Mouse (Mus musculus): ENCODE results near the gene Crygb. TPM values are rescaled to one million over a fixed set of nuclear protein-coding genes. Genes with fewer than 3 reads are reported as not detected.
A peak's percentile ranks its signal among the peaks of the same experiment; 100 is the strongest.

Gene Crygb
- total RNA-seq (2014; fragmentation: Nextera tagmentation) (not detected in 2 replicates), total RNA-seq (2017) (not detected in 2 replicates)

DNA sequence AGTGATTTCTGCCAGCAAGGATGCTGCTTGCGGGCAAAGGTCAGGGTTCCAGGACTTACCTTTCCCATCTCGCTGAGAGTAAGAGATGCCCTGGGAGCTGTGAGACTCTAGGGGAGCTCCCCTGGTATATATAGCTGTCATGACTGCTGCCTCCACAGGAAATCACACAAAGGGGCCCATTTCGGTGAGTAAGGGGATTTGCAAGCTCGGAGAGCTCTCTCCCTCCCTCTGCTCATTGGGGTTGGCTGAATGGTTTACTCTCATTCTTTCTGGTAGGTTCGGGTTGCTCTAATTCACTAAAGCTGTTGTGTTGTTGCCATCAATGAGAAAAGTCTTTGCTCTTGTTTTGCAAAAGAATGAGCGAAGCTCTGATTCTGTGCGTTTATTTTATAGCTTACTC, at the start of gene Crygb:
Crygb (minus strand) TSS at position 101 of the 400 bp plus-strand sequence.
- ATAC-seq (replicated peaks; ENCODE audit: poor library complexity, severe bottlenecking): no peak

DNA sequence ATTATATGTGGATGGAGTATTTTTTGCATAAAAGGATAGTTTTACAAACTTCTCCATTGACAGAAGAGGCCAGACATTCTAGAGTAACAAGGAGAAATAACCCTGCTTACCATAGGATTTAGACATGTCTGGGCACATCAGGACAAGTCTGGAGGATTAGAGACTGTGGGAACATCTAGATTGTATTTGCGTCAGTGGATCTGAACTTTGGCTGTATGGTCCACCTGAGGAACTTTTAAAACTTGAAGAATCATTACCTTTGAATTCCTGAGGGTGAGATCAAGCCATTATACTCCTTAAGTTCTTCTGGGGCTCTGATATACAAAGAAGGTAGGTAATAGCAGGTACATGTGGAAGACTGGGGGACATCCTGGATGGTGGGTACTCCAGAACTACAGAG, 49.6 kb upstream of the Crygb start:
- ATAC-seq (replicated peaks; ENCODE audit: poor library complexity, severe bottlenecking): no peak

DNA sequence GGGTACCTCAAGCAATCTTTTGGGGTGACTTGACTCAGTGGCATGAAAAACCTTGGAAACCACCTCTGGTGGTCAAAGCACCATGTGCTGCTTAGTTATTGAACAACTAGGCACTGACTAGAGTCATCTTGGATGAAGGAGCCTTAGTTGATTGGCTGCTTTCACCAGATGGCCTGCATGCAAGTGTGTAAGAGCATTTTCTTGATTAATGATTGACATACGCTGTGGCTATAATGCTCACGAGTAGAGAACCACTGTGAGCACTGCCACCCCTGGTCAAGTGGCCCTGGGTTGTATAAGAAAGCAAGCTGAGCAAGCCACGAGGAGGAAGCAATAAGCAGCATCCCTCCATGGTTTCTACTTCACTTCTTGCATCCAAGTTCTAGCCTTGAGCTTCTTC, 48.1 kb upstream of the Crygb start:
- no peak for ATAC-seq (replicated peaks; ENCODE audit: poor library complexity, severe bottlenecking)

GRCm38 (mm10) chr1:65129634-65130180, 47.6 kb upstream of the Crygb start:
- ATAC-seq (replicated peaks; ENCODE audit: poor library complexity, severe bottlenecking): no peak

- ATAC-seq (replicated peaks; ENCODE audit: poor library complexity, severe bottlenecking): no peak
Measured at GRCm38 (mm10) chr1:65122574-65123372, 40.7 kb upstream of the Crygb start, which contains the start of gene D630023F18Rik. Gene D630023F18Rik, minus strand, starts transcription at chr1:65123214.

- peak; percentile 65 for ATAC-seq (replicated peaks; ENCODE audit: poor library complexity, severe bottlenecking)
Measured at GRCm38 (mm10) chr1:65119438-65119837, 37.4 kb upstream of the Crygb start, which contains the start of gene Gm28845. Gene Gm28845, minus strand, starts transcription at chr1:65119558.

DNA sequence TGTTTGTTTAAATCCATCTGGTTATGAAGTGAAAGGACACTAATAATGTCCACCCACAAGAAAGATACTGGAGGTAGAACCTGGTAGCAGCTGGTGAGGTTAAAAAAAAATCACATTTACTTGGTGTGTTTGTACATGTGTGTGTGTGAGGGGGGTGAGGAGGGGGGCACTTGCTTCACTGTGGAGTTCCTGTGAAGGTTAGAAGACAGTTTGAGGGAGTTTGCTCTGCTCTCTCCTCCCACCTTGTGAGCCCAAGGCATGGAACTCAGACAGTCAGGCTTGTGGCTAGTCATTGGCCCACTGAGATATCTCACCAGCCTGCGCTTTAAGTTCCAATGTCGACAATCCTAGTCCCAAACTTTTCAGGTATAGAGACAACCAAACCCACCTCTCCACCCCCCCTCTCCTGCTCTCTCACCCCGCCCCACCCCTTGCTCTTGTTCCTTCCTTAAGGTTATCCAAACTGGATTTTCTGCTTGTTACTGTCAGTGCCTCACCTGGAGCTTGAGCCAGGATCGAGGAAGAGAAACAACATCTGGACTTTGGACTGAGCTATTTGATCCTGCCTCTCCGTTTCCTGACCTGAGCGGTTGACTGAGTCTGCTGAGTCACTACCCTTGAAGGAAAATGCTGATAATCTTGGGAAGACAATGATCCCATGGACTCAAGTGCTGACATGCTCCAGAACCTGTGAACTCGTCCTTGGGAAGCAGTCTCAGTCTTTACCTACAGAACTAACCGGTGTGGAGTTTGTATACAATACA, 36.2 kb upstream of the Crygb start:
- no peak for ATAC-seq (replicated peaks; ENCODE audit: poor library complexity, severe bottlenecking)

DNA sequence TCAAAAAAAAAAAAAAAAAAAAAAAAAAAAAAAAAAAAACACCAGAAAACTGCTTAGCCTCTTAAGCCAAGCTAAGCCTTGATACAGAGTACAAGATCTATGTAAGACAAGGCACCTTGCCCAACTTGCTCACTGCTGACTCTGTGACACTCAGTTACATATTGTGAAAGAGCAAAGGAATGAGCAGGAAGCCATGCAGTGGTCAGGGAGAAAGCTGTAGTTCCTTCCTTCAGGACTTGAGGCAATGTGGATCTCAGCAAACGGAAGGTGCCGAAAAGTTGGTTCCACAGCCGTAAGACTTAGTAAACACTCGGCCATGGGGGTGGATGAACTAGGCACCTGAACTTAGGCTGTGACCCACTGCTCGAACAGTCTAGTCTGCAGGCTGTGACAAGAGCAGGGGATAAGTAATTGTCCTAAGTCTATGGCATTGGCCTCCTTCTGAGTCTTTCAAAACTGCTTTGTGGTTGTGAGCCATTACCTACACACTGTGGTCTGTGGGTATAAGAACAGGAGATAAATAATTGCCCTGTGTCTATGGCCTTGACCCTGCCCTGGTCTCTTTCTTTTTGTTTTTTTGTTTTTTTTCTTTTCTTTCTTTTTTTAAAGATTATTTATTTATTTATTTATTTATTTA, 31.6 kb upstream of the Crygb start:
- ATAC-seq (replicated peaks; ENCODE audit: poor library complexity, severe bottlenecking): peak; percentile 79

DNA sequence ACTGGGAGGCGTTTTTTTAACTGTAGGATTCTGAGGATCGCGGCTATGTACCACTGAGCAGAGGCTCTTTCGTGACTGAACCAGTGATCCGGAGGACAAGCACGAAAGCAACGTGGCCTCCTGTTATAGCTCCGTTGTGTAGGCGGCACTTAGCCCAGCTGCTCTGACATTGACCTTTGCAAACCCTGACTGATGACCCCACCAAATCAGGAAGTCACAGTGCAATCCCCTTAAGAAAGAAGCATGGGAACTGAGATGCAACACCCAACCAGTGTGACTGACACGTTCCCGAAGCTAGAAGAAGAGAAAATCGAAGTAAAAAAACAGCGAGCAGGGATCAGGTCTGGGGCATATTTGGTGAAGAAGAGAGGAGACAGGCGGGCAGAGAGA, 30.7 kb upstream of the Crygb start:
- ATAC-seq (replicated peaks; ENCODE audit: poor library complexity, severe bottlenecking): peak; percentile 56

GRCm38 (mm10) chr1:65112031-65112806, 30.1 kb upstream of the Crygb start:
- ATAC-seq (replicated peaks; ENCODE audit: poor library complexity, severe bottlenecking): peak; percentile 45

- no peak for ATAC-seq (replicated peaks; ENCODE audit: poor library complexity, severe bottlenecking)
Measured at GRCm38 (mm10) chr1:65109756-65110435, 27.8 kb upstream of the Crygb start.

DNA sequence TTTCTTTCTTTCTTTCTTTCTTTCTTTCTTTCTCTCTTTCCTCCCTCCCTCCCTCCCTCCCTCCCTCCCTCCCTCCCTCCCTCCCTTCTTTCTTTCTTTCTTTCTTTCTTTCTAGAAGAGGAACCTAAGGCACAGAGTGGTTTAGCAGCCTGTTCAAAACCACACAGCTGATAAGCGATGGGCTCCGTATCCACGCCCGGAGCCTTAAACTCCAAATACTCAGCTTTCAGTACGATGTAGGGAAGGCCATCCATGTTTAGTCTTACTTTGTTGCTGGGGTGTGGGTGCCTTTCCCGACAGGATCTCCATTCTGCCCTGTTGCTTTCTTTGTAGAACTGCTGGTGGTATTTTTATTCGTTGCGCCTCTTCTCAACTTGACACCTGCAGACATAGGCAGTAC, 27.1 kb upstream of the Crygb start:
- no peak for ATAC-seq (replicated peaks; ENCODE audit: poor library complexity, severe bottlenecking)

DNA sequence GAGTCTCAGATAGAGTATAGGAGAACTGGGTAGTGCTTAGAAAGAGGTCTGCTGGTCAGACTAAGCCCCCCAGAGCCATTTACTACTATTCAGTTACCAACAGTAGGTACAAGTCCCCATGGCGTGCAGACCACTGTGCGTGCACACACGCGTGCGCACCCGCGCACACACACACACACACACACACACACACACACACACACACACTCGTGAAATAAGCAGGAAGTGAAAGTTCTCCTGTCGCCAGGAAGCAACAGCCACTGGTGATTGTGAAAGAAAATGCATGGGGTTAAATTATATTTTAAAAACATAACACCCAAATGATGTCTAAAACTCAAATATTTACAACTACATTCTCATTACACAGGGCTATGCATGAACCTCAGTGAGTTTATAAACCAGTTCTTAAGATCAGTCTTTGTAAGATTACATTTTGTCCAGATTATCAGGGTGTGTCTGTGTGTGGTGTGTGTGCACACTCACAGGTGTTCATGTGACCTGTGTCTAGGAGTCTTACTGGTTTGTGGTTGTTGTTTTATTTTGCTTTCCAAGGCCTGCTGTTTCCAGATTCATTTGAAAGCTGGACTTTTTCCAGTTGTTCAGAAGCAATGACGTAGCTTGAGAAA, 25.7 kb upstream of the Crygb start:
- peak; percentile 71 for ATAC-seq (replicated peaks; ENCODE audit: poor library complexity, severe bottlenecking)

DNA sequence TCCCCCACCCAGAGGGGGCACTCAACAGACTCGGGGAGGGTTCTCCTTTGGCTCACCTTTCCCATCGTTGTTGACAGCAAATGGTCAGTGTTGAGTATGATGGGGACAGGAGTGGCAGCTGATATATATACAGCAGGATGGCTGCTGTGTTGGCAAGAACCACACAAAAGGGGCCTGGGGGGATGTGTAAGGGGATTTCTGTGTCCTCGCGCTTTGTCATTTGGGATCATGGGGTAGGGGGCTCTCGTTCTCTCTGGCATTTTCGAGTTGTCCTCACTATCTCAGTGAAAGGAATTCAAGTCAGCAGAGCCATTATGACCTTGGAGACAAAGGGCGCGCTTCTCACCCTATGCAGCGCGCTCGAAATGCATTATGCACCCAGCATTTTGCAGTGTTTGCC, 21.2 kb upstream of the Crygb start, which contains the start of gene Cryga:
Cryga (minus strand) TSS at position 101 of the 400 bp plus-strand sequence.
- no peak for ATAC-seq (replicated peaks; ENCODE audit: poor library complexity, severe bottlenecking)

DNA sequence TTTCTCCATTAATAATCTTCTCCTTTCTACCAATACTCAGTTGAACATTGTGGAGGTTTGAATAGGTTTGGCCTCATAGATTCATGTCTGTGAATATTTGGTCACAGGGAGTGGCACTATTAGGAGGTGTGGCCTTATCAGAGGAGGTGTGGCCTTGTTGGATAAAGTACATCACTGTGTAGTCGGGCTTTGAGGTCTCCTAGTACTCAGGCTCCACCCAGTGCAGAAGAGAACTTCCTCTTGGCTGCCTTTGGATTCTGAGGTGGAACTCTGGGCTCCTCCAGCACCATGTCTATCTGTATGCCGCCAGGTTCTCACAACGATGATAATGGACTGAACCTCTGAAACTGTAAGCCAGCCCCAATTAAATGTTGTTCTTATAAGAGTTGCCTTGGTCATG, 14.9 kb upstream of the Crygb start:
- ATAC-seq (replicated peaks; ENCODE audit: poor library complexity, severe bottlenecking): peak; percentile 48; the same call in 1 of the 2 replicates

- ATAC-seq (replicated peaks; ENCODE audit: poor library complexity, severe bottlenecking): 0 out of 2 replicates have a peak, but pooled peaks have one; percentile 19
Measured at GRCm38 (mm10) chr1:65091566-65091965, 9.5 kb upstream of the Crygb start.

DNA sequence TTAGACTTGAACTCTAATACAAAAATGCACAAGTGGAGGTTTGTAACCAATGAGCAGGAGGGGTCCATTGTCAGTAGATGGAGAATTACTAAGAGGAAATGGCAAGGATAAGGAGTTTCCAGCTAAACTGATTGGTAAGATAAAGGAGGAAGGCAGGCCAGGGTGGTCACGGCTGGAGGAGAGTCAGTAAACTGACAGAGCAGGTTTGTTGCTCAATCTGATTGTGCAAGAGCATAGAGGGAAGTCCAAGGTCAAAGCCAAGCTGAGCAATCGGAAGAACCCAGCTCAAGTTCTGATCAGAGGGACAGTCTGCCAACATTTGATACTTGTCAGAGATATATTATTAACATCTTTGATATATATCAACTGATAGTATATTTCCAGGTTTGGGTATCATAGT, 8.3 kb upstream of the Crygb start:
- peak; percentile 88 for ATAC-seq (replicated peaks; ENCODE audit: poor library complexity, severe bottlenecking)

DNA sequence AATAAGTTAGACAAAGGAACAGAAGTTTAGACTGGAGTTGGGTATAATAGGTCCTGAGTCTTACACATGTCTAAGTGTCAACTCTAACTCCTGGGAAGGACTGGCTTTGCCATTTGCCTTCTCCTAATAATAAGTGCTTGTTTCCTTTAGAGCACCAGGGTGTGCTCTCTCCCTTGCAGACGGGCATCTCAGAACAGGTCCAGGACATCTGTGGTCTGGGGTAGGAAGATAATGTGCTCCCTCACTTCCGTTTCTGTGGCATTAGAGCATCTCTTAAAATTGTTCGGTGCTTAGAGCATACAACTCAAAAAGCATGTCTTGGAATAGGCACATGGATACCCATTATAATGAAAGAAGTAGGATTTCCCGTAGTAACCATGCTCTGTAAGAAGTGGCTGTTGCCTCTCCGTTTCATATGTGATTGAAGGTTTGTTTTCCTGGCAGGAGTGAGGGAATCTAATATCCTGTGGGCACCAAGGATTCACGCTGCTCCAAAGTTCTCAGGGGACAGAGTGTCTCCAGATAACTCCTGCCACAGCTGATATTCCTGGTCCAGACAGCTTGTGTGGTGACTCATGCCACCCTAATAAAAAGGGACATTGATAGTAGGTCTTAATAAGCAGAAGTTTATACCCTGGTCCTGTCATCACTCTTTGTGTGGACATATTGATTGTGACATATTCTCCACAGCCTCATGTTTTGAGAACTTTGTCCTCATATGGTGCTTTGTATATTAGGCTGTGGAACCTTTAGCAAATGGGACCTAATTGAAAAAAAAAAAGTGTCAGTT, 6.7 kb upstream of the Crygb start:
- peak; percentile 75 for ATAC-seq (replicated peaks; ENCODE audit: poor library complexity, severe bottlenecking)

Data from granulocyte monocyte progenitor cell, adult 5-6 weeks (primary cell).